Mouse (Mus musculus) neural tube, embryonic 12.5 days (tissue): Measurements from ENCODE around the gene Sec14l3. TPM values are rescaled to one million over a fixed set of nuclear protein-coding genes. Genes with fewer than 3 reads are reported as not detected.
"Not testable (repeated sequence)": the region's sequence is repeated elsewhere in the genome, so short reads cannot be mapped to it uniquely, and the experiment has no call there.

Source experiments
- ATAC-seq: fragments of 200-750 bp; cut with Nextera tagmentation; 2 replicates; pipeline ENCODE4 v1.8.0; 2017; ENCODE audit warnings: low read depth, mild to moderate bottlenecking, moderate TSS enrichment, moderate library complexity; ENCODE audit not compliant: low FRiP score
- H3K27ac ChIP-seq: fragments of 300-500 bp; sonication (generic); 2 replicates; pipeline ENCODE4 v1.5.1; 2016
- H3K27me3 ChIP-seq: fragments of 300-500 bp; sonication (generic); replicated peaks from 2 replicates; pipeline ENCODE4 v1.6.1; 2016; ENCODE audit warnings: mild to moderate bottlenecking
- H3K36me3 ChIP-seq: fragments of 300-500 bp; sonication (generic); 2 replicates; pipeline ENCODE4 v1.6.1; 2016; ENCODE audit warnings: mild to moderate bottlenecking
- H3K4me1 ChIP-seq: fragments of 300-500 bp; sonication (generic); 2 replicates; pipeline ENCODE4 v1.6.1; 2016
- H3K4me2 ChIP-seq: fragments of 300-500 bp; sonication (generic); replicated peaks from 2 replicates; pipeline ENCODE4 v1.6.1; 2016; ENCODE audit warnings: mild to moderate bottlenecking
- H3K4me3 ChIP-seq: fragments of 300-500 bp; sonication (generic); 2 replicates; pipeline ENCODE4 v1.5.1; 2016
- H3K9ac ChIP-seq: fragments of 300-500 bp; sonication (generic); 2 replicates; pipeline ENCODE4 v1.6.1; 2016; ENCODE audit warnings: mild to moderate bottlenecking
- H3K9me3 ChIP-seq: fragments of 300-500 bp; sonication (generic); 2 replicates; pipeline ENCODE4 v1.6.1; 2016; ENCODE audit warnings: mild to moderate bottlenecking
- WGBS: fragments of 180-500 bp; shearing (Covaris S2); methylation state at CpG from one replicate; pipeline ENCODE4 v1.1.7; 2016; 5-methylcytosine and 5-hydroxymethylcytosine counted together
- polyA plus RNA-seq: library from polyadenylated mRNA; unstranded; fragments of >200 nt; fragmentation: Nextera tagmentation; extraction: Ambion mirVana; gene quantifications from 2 replicates; pipeline ENCODE4 v1.2.1, GENCODE M21; 2016

Sec14l3 gene
- polyA plus RNA-seq, result not detected in 2 replicates

DNA sequence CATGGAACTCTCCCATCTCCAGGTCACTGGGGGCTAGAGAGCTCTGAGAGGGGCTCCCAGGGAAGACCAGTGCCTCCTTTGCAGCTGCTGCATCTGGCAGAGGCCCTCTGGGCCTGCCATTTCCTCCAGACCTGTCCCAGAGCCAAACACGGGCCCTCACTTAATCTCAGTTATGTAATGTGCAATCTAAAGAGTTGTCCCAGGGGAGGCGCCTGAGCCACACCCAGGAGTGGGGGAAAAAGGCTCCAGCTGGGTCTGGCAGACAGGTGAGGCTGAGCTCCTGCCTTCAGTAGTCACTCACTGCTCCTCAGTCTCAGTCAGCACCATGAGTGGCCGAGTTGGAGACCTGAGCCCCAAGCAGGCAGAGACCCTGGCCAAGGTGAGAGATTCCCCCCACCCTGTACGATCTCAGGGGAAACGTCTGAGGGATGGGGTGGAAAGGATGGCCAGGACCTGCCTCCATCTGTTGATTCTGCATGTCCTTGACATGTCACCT, at the start of gene Sec14l3:
Sec14l3 (plus strand) TSS at position 215 of the 496 bp plus-strand sequence.
- 71% methylated on average over 5 of the region's 5 CpGs for WGBS
- Histone ChIP-seq H3K9me3 (no peaks in the 10 kb centered on the region), H3K9ac (no peak within 1 kb of the TSS), H3K4me3 (no peak within 1 kb of the TSS), H3K27me3 (no peaks in the 10 kb centered on the region), H3K4me1 (no peaks in the 10 kb centered on the region), H3K36me3 (no peaks in the 10 kb centered on the region), H3K27ac (no peak within 1 kb of the TSS), H3K4me2 (no peak within 1 kb of the TSS)
- no peak for ATAC-seq

DNA sequence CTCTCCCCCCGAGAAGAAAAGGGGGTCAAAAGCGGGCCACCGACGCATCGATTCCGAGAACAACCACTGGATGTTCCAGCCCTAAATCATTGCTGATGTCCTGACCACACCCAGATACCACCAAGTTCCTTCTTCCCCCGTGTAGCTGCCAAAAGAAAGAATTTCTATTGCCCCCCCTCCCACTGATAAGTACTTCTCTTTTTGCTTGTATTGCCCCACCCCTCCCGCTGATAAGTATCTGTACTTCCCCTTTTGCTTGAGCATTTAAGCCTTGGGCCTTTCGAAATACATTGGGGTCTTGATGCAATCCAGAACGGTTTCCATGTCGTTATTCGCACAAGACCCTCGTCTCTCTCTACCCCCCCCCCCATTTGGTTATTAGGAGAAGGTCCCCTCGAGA, 48.8 kb upstream of the Sec14l3 start:
- not testable (repeated sequence) for H3K4me1 ChIP-seq, H3K4me3 ChIP-seq, H3K27me3 ChIP-seq, H3K9me3 ChIP-seq, H3K9ac ChIP-seq, H3K4me2 ChIP-seq, H3K36me3 ChIP-seq, H3K27ac ChIP-seq, ATAC-seq
- 87% methylated on average over 14 of the region's 14 CpGs for WGBS

DNA sequence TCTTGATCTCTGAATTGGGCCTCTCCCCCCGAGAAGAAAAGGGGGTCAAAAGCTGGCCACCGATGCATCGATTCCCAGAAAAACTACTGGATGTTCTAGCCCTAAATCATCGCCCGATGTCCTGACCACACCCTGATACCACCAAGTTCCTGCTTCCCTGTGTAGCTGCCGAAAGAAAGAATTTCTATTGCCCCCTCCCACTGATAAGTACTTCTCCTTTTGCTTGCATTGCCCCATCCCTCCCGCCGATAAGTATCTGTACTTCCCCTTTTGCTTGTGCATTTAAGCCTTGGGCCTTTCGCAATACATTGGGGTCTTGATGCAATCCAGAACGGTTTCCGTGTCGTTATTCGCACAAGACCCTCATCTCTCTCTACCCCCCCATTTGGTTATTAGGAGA, 42.5 kb upstream of the Sec14l3 start:
- H3K4me2 ChIP-seq, H3K9ac ChIP-seq, H3K4me1 ChIP-seq, H3K9me3 ChIP-seq, H3K36me3 ChIP-seq, H3K27ac ChIP-seq, ATAC-seq, H3K27me3 ChIP-seq, H3K4me3 ChIP-seq: not testable (repeated sequence)
- 94% methylated on average over 13 of the region's 13 CpGs for WGBS

DNA sequence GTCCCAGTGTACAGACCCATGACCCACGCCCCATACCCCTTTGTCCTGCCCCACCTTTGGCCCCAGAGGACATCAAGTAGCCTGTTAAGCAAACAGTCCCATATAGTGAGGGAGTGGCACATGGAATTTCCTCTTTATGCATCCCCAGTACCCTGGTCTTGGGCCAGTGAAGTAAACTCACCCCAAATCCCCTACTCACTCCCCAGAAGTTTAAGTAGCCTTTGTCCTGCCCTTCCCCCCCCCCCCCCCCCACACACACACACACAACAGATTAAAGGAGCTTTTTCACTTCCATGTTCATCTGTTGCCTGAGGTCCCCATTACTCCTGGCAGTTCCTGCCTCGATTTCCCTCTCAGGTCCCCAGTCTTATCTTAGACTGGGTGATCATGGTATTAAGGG, 41.3 kb upstream of the Sec14l3 start:
- WGBS, result 76% methylated on average over 2 of the region's 2 CpGs
- Histone ChIP-seq H3K4me1 (no peaks in the 10 kb centered on the region), H3K4me2 (no peak overlapping the region), H3K36me3 (no peaks in the 10 kb centered on the region), H3K27me3 (no peaks in the 10 kb centered on the region), H3K27ac (no peak overlapping the region), H3K4me3 (no peak overlapping the region), H3K9me3 (no peaks in the 10 kb centered on the region), H3K9ac (no peak overlapping the region)
- no peak for ATAC-seq

DNA sequence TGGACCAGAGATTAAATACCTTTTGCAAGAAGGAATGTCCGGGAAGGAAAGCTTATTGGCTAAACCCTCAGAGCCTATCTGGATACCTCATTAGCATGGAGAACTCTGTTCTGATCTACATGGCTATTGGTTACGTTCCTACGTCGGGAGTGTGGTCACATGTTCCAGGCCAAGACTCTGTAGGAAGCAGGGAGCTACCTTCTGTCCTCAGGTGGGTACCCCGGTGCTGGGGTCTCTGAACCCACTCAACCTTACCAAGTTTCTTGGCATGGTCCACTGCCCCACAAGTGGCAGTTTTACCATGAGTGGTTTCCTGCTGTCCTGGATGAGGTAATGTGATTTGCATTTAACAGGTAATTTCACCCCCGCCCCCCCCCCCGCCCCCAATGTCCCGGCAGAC, 37.6 kb upstream of the Sec14l3 start:
- ATAC-seq, result no peak
- Histone ChIP-seq H3K9ac (no peak overlapping the region), H3K4me1 (no peaks in the 10 kb centered on the region), H3K4me2 (no peak overlapping the region), H3K4me3 (no peak overlapping the region), H3K27me3 (peaks cover 10% of the 10 kb centered on the region; the same call in 1 of the 2 replicates), H3K27ac (no peak overlapping the region), H3K9me3 (no peaks in the 10 kb centered on the region), H3K36me3 (no peaks in the 10 kb centered on the region)
- 82% methylated on average over 8 of the region's 8 CpGs for WGBS

DNA sequence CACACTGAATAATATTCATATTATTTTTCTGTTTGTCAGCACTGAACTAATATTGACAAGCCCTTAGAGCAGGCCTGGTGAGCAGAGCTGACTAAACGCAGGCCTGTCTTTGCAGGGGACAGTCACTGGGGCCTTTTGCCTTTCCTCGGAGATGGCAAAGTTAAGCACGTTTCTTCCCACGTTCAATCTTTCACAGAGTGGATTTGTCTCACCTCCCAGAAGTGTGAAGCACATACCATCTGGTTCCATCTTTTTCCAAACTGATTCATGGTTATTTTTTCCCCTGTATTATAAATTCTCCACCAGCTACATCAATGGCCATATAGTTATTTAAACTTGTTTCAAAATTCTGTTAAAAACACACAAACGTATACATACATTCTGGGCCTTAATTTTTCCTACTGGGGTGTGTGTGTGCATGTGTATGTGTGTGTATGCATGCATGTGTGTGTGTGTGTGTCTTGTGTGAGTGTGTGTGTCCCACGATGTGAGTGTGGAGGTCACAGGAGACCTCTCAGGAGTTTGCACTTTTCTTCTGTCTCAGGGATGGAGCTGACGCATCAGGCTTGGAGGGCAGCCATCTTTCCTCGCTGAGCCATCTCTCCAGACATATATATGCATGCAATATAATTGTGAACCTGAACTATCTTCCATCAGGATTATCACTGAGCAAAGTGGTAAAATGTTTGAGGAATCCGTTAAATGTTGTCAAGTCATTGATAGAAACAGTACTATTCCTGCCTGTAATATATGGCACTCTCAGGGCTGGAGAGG, 36.9 kb upstream of the Sec14l3 start:
- no peak for ATAC-seq
- Histone ChIP-seq H3K4me2 (no peak overlapping the region), H3K4me3 (no peak overlapping the region), H3K27ac (no peak overlapping the region), H3K27me3 (peaks cover 10% of the 10 kb centered on the region; the same call in 1 of the 2 replicates), H3K9me3 (no peaks in the 10 kb centered on the region), H3K4me1 (no peaks in the 10 kb centered on the region), H3K9ac (no peak overlapping the region), H3K36me3 (no peaks in the 10 kb centered on the region)
- 78% methylated on average over 9 of the region's 9 CpGs for WGBS

DNA sequence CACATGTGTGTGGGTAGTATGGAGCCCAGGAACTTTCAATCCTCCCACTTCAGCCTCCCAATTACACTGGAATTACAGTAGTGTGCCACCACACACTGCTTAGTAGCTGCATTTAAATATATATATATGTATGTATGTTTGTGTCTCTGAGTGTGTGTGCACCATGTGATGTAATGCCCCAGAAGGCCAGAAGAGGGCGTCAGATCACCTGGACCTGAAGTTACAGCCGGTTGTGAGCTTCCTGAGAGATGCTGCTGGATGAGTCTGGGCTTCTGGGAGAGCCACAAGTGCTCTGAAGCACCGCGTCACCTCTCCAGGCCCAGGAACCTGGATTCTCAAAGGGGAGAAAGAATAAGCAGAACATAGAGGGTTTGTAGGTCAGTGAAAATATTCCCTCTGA, 35.3 kb upstream of the Sec14l3 start:
- H3K4me2 ChIP-seq, result no peak overlapping the region
- H3K27ac ChIP-seq, result no peak overlapping the region
- no peaks in the 10 kb centered on the region for H3K4me1 ChIP-seq
- no peaks in the 10 kb centered on the region for H3K36me3 ChIP-seq
- H3K9ac ChIP-seq, result no peak overlapping the region
- H3K9me3 ChIP-seq, result no peaks in the 10 kb centered on the region
- ATAC-seq, result no peak
- WGBS, result 68% methylated on average over 4 of the region's 4 CpGs
- H3K4me3 ChIP-seq, result no peak overlapping the region
- peaks cover 10% of the 10 kb centered on the region; the same call in 1 of the 2 replicates for H3K27me3 ChIP-seq

DNA sequence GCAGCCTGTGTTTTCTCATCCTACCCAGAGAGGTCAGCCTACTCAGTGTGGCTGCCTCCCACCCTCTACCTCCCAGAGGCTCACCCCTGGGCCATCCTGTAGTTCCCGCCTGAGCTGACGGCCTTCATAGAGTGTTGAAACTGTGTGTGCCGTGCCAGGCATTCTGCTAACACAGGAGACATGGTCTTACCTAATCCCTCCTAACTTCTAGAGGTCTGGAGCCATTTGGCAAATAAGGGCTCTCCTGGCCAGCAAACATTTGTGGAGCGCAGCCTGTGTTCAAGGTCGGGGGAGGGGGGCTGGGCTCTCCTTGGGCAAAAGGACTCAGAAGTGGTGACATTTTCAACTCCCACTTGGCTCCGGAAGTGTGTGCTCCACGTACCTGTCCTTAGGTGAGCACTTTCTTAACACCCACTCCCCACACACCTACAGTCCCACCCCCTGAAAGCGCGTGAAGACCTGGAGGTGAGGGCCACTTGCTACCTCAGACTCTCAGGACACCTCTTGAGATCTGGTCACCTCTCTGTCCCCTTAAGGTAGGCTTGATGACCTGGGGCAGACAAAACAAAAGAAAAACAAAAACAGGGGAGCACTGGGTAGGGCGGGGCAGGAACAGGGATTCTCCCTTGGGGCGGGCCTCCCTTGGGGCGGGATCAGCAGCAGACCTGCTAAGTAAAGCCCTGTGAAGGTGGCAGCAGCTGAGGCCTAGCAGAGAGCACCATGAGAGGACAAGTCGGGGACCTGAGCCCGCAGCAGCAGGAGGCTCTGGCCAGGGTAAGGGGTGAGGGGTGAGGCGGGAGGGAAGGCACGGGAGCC, 33.3 kb upstream of the Sec14l3 start, which contains the start of gene Sec14l4:
Sec14l4 (plus strand) TSS at position 337 of the 816 bp plus-strand sequence.
- Histone ChIP-seq H3K4me1 (no peaks in the 10 kb centered on the region), H3K9ac (no peak within 1 kb of the TSS), H3K27me3 (peaks cover 10% of the 10 kb centered on the region; the same call in 1 of the 2 replicates), H3K4me3 (no peak within 1 kb of the TSS), H3K9me3 (no peaks in the 10 kb centered on the region), H3K36me3 (no peaks in the 10 kb centered on the region), H3K27ac (no peak within 1 kb of the TSS), H3K4me2 (no peak within 1 kb of the TSS)
- ATAC-seq, result no peak
- WGBS, result 49% methylated on average over 16 of the region's 16 CpGs

DNA sequence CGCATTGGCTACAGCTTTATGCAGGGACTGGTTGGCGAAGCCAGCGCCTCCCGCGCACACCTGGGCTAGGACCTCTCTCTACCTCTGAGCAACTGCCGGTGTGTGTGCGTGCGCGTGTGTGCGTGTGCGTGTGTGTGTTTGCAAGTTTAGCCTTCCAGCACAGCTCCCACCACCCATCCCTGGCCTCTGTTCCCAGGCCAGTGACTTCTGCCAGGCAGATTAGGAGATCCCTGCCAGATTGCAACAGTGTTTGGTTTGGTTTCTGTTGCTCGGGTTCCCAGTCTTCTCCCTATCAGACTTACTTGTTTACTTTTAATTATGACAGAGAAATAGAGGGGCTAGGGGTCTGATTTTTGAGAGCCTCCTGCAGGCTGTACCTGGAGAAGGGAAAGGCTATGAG, 32.7 kb upstream of the Sec14l3 start:
- Histone ChIP-seq H3K36me3 (no peaks in the 10 kb centered on the region), H3K27ac (no peak overlapping the region), H3K4me3 (no peak overlapping the region), H3K9ac (no peak overlapping the region), H3K9me3 (no peaks in the 10 kb centered on the region), H3K4me2 (no peak overlapping the region), H3K4me1 (no peaks in the 10 kb centered on the region), H3K27me3 (peaks cover 10% of the 10 kb centered on the region; the same call in 1 of the 2 replicates)
- no peak for ATAC-seq
- WGBS, result 45% methylated on average over 12 of the region's 12 CpGs

DNA sequence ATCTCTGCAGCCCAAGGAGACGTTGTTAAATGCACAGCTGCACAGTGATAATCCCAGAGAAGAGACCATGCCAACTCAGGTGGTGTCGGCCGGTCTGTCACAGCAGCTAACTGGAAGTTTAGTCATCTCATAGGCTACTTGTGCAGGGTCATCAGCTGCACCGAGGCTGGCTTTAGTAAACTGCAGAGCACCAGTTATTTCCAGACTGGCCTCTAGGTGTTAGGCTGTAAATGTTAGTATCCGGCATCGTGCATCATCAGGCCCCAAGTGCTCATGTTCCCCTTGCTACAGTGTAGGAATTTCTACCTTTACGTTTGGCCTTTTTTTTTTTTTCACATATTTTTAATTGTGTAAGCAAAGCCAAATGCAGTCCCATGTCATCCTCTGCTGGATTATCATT, 31.2 kb upstream of the Sec14l3 start:
- ATAC-seq, result no peak
- 72% methylated on average over 7 of the region's 7 CpGs for WGBS
- H3K27ac ChIP-seq, result no peak overlapping the region

DNA sequence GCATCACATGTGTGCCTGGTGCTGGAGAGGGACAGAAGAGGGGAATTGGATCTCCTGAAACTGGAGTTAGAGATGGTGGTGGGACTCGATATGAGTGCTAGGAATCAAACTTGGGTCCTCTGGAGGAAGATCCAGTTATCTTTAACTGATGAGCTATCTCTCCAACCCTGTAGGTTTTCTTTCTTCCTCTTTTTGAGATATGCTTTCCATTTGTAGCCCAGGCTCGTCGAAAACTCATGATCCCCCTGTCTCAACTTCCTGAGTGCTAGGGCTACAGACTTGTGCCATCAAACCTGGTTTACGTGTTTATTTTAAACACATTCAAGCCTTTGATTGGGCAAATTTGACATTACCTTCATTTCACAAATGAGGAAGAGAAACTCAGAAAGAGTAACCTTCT, 30.5 kb upstream of the Sec14l3 start:
- no peak overlapping the region for H3K4me2 ChIP-seq
- H3K9me3 ChIP-seq, result no peaks in the 10 kb centered on the region
- H3K4me1 ChIP-seq, result no peaks in the 10 kb centered on the region
- peaks cover 10% of the 10 kb centered on the region; the same call in 1 of the 2 replicates for H3K27me3 ChIP-seq
- H3K9ac ChIP-seq, result no peak overlapping the region
- no peak overlapping the region for H3K4me3 ChIP-seq
- no peak overlapping the region for H3K27ac ChIP-seq
- 87% methylated on average over 4 of the region's 4 CpGs for WGBS
- ATAC-seq, result no peak
- H3K36me3 ChIP-seq, result no peaks in the 10 kb centered on the region

More for the DNA sequence above, 31.2 kb upstream of the Sec14l3 start:
- H3K9me3 ChIP-seq, result no peaks in the 10 kb centered on the region
- no peak overlapping the region for H3K9ac ChIP-seq
- peaks cover 10% of the 10 kb centered on the region; the same call in 1 of the 2 replicates for H3K27me3 ChIP-seq
- H3K4me3 ChIP-seq, result no peak overlapping the region
- H3K4me1 ChIP-seq, result no peaks in the 10 kb centered on the region
- no peak overlapping the region for H3K4me2 ChIP-seq
- no peaks in the 10 kb centered on the region for H3K36me3 ChIP-seq
